Mouse (Mus musculus) liver, embryonic 14.5 days (tissue): ENCODE measurements around the gene Ms4a4d.

ENCODE experiments used
- CTCF ChIP-seq: IDR thresholded peaks from 2 replicates; pipeline ENCODE4 v1.5.1; 2016; ENCODE audit warnings: antibody characterized with exemption, low read depth, control low read depth
- EP300 ChIP-seq: IDR thresholded peaks from 2 replicates; pipeline ENCODE4 v1.6.1; 2016; ENCODE audit warnings: antibody characterized with exemption, low read depth

DNA sequence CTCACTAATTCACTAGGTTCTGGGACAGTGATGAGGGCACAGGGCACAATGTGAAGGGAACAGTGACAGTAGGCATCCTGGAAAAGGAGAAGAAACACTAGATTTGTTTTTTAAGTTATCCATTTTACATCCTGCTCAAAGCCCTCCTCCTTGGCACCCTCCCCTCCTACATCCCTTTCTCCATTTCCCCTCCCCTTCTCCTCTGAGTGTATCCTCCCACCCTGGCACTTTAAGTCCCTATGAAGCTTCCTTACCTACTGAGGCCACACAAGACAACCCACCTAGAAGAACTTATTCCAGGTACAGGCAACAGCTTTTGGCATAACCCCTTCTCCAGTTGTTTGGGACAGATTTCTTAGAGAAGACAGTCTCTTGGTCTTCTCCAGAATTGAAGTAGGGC is 20.4 kb upstream of the Ms4a4d start, which contains the start of gene Ms4a6b:
- TF ChIP-seq EP300 (no peak), CTCF (no peak)
